In the genomic region with DNA sequence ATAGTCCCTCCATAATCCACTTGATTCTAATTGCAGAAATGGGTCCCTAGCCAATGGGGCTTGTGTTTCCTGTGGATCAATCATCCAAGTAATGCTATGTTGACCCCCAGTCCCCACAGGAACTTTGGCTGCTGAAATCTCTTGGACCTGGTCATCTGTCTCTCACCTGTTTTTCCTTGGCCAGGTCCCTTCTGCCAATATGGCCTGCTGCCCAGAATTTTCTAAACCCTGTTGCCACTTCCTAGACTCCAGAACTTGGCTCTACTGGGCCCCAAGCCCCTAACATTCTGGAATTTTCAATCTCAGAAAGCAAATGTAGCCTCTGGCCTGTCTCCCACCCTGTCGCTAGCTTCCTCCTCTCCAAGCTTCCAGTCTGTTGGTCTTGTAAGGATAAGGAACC, we compare ENCODE assay signal across 22 mouse cellular contexts.
DNase-seq lines count a peak whose midpoint lies in the region; ATAC-seq and TF ChIP-seq lines count a peak whose summit lies in the region.
"Had no signal": no experiment of that assay in that cellular context is flagged by ENCODE, and none has a peak within 500 bp of the region (broad histone marks: within the 10 kb centered on the region; RNA-seq: fewer than 3 reads in every experiment).

No protein-coding gene starts in this region.

- H3K4me1 ChIP-seq in cerebellum, adult 2 months (ENCODE audit: control insufficient read depth, insufficient read depth, low read length) = no peaks in the 10 kb centered on the region
- H3K4me1 ChIP-seq in midbrain, embryonic 11.5 days (ENCODE audit: control insufficient read depth, insufficient read depth, low read length) = no peaks in the 10 kb centered on the region
- no peaks in the 10 kb centered on the region for H3K4me1 ChIP-seq in midbrain, embryonic 16.5 days (ENCODE audit: control insufficient read depth, insufficient read depth, low read length)
- H3K4me1 ChIP-seq: embryonic facial prominence, embryonic 10.5 days; embryonic facial prominence, embryonic 12.5 days; forebrain, embryonic 13.5 days; forebrain, embryonic 15.5 days had no signal

- no peak for TF ChIP-seq POLR2A in cerebellum, adult 2 months (IDR thresholded peaks at IDR 0.05; ENCODE audit: borderline replicate concordance, insufficient read depth, low read length)

- TF ChIP-seq CTCF in cerebellum, adult 2 months (IDR thresholded peaks at IDR 0.05; ENCODE audit: borderline replicate concordance, insufficient read depth, low read depth, low read length) = no peak

- H3K4me3 ChIP-seq in cerebellum, adult 2 months (replicated peaks; ENCODE audit: insufficient read depth, low read depth, low read length) = no peak overlapping the region
- H3K4me3 ChIP-seq in midbrain, embryonic 11.5 days (ENCODE audit: low read depth, low read length) = no peak overlapping the region
- H3K4me3 ChIP-seq in midbrain, embryonic 16.5 days (ENCODE audit: low read depth, low read length) = no peak overlapping the region
- H3K4me3 ChIP-seq: embryonic facial prominence, embryonic 10.5 days; embryonic facial prominence, embryonic 12.5 days; forebrain, embryonic 13.5 days; forebrain, embryonic 15.5 days had no signal

- no peaks in the 10 kb centered on the region for H3K9me3 ChIP-seq in midbrain, embryonic 11.5 days (ENCODE audit: control insufficient read depth, low read length)
- no peaks in the 10 kb centered on the region; the same call in 1 of the 2 replicates for H3K9me3 ChIP-seq in midbrain, embryonic 16.5 days (replicated peaks; ENCODE audit: control insufficient read depth, low read length, poor library complexity, severe bottlenecking)
- H3K9me3 ChIP-seq: embryonic facial prominence, embryonic 10.5 days; embryonic facial prominence, embryonic 12.5 days; forebrain, embryonic 13.5 days; forebrain, embryonic 15.5 days had no signal

- no peaks in the 10 kb centered on the region for H3K36me3 ChIP-seq in midbrain, embryonic 11.5 days (ENCODE audit: control insufficient read depth, insufficient read depth, low read length)
- H3K36me3 ChIP-seq in midbrain, embryonic 16.5 days (ENCODE audit: control insufficient read depth, insufficient read depth, low read length) = no peaks in the 10 kb centered on the region
- H3K36me3 ChIP-seq: embryonic facial prominence, embryonic 10.5 days; embryonic facial prominence, embryonic 12.5 days; forebrain, embryonic 15.5 days; G1E had no signal

- peak; percentile 26 to 40 for DNase-seq in cerebellum, adult 2 months
- DNase-seq in cerebellum, postnatal 10 days = peak; percentile 84 to 85
- no peak for DNase-seq in cerebellum, adult 18-20 months
- peak; percentile 48 to 61 for DNase-seq in cerebellum, postnatal 25 days
- no peak for DNase-seq in cerebellum, adult 8-10 months
- peak; percentile 33 for DNase-seq in midbrain, embryonic 11.5 days (ENCODE audit: low spot score, missing footprints)
- DNase-seq: adrenal gland, adult 8-10 months; adrenal gland, postnatal 14 days; adrenal gland, postnatal 36 days; B cell, adult 2 months; forebrain, postnatal 0 days had no signal

- no peak overlapping the region for H3K27ac ChIP-seq in cerebellum, adult 2 months (ENCODE audit: insufficient read depth, low read length)
- H3K27ac ChIP-seq in midbrain, embryonic 11.5 days (ENCODE audit: low read depth, low read length) = no peak overlapping the region
- H3K27ac ChIP-seq in midbrain, embryonic 16.5 days (ENCODE audit: low read length) = no peak overlapping the region
- H3K27ac ChIP-seq: embryonic facial prominence, embryonic 10.5 days; embryonic facial prominence, embryonic 12.5 days; forebrain, embryonic 13.5 days; forebrain, embryonic 15.5 days had no signal

- WGBS in cerebellum, adult 2 months = 86% methylated on average over 1 of the region's 1 CpGs
- WGBS in midbrain, embryonic 11.5 days = 94% methylated on average over 1 of the region's 1 CpGs
- WGBS in midbrain, embryonic 16.5 days = 100% methylated on average over 1 of the region's 1 CpGs

- H3K9ac ChIP-seq in midbrain, embryonic 11.5 days (ENCODE audit: low read length) = no peak overlapping the region
- no peak overlapping the region for H3K9ac ChIP-seq in midbrain, embryonic 16.5 days (ENCODE audit: low read depth, low read length)
- H3K9ac ChIP-seq: embryonic facial prominence, embryonic 12.5 days; forebrain, embryonic 13.5 days; forebrain, embryonic 15.5 days; forebrain, postnatal 0 days had no signal

- ATAC-seq in cerebellum, adult (ENCODE audit: insufficient number of reproducible peaks, low FRiP score, low TSS enrichment) = no peak
- no peak for ATAC-seq in midbrain, embryonic 11.5 days (ENCODE audit: low FRiP score)
- ATAC-seq in midbrain, embryonic 16.5 days = no peak
- ATAC-seq: activated CD4-positive, CD25-positive, alpha-beta regulatory T cell, adult 4 months; CD4-positive, CD25-positive, alpha-beta regulatory T cell, adult 4 months; forebrain, embryonic 13.5 days; forebrain, embryonic 15.5 days; forebrain, postnatal 0 days; Patski had no signal

- no peaks in the 10 kb centered on the region for H3K27me3 ChIP-seq in cerebellum, adult 2 months (ENCODE audit: control insufficient read depth, insufficient read depth, low read length)
- H3K27me3 ChIP-seq in midbrain, embryonic 11.5 days (ENCODE audit: control insufficient read depth, insufficient read depth, low read length) = no peaks in the 10 kb centered on the region
- no peaks in the 10 kb centered on the region for H3K27me3 ChIP-seq in midbrain, embryonic 16.5 days (ENCODE audit: control insufficient read depth, insufficient read depth, low read depth, low read length)
- H3K27me3 ChIP-seq: CH12.LX; embryonic facial prominence, embryonic 12.5 days; forebrain, embryonic 13.5 days; forebrain, embryonic 15.5 days; Patski had no signal

- no peak overlapping the region for H3K4me2 ChIP-seq in midbrain, embryonic 11.5 days
- no peak overlapping the region for H3K4me2 ChIP-seq in midbrain, embryonic 16.5 days (ENCODE audit: low read length)
- H3K4me2 ChIP-seq: embryonic facial prominence, embryonic 12.5 days; forebrain, embryonic 13.5 days; forebrain, embryonic 15.5 days had no signal

Comparison
In these comparisons a context has a peak if more than half of its experiments do, and no peak if none do; other contexts are left out.
1. DNase-seq: peak in cerebellum, adult 2 months (2 of 2), cerebellum, postnatal 10 days (2 of 2), cerebellum, postnatal 25 days (2 of 2) and midbrain, embryonic 11.5 days (single experiment); none in cerebellum, adult 18-20 months (0 of 2) and cerebellum, adult 8-10 months (single experiment).